Mouse (Mus musculus): ENCODE measurements around the gene Sspn.

GRCm38 (mm10) chr6:145998314-145999007 lies 67.0 kb downstream of the Sspn start:
- no peak for TF ChIP-seq TAL1 (IDR thresholded peaks at IDR 0.05; ENCODE audit: low read length)
- TF ChIP-seq ZKSCAN1 (IDR thresholded peaks at IDR 0.05; ENCODE audit: low read depth, low read length) = no peak
- TF ChIP-seq CTCF (IDR thresholded peaks at IDR 0.05 in 2 of 3, conservative IDR thresholded peaks at IDR 0.05 in 1 of 3; ENCODE audit: control insufficient read depth in 1 of 3, insufficient read depth in 1 of 3, low read depth in 2 of 3, low read length in 3 of 3, poor library complexity in 1 of 3, severe bottlenecking in 1 of 3) = no peak
- no peak for TF ChIP-seq EP300 (IDR thresholded peaks at IDR 0.05; ENCODE audit: low read depth in 1 of 2, low read length in 2 of 2)
- TF ChIP-seq NELFE (IDR thresholded peaks at IDR 0.05; ENCODE audit: low read depth, low read length) = no peak
- no peak for TF ChIP-seq ZMIZ1 (IDR thresholded peaks at IDR 0.05; ENCODE audit: low read depth, low read length)
- no peak for TF ChIP-seq MXI1 (IDR thresholded peaks at IDR 0.05; ENCODE audit: low read depth, low read length)

Measured in MEL (cell line).